Mouse (Mus musculus): ENCODE data around the gene Arid5b.
"Not testable (repeated sequence)": the region's sequence is repeated elsewhere in the genome, so short reads cannot be mapped to it uniquely, and the experiment has no call there.

Gene Arid5b

GRCm38 (mm10) chr10:68110182-68110581, 168.4 kb downstream of the Arid5b start:
- DNase-seq (ENCODE audit: low spot score), result no peak

- DNase-seq (ENCODE audit: low spot score), result no peak
Observed at GRCm38 (mm10) chr10:68109651-68110050, 168.9 kb downstream of the Arid5b start.

- no peak for DNase-seq (ENCODE audit: low spot score)
Observed at GRCm38 (mm10) chr10:68107716-68108115, 170.8 kb downstream of the Arid5b start.

- no peak for DNase-seq (ENCODE audit: low spot score)
Observed at GRCm38 (mm10) chr10:68106351-68106950, 172.1 kb downstream of the Arid5b start.

- no peak for DNase-seq (ENCODE audit: low spot score)
Observed at GRCm38 (mm10) chr10:68104881-68105781, 173.4 kb downstream of the Arid5b start.

GRCm38 (mm10) chr10:68104481-68104880, 174.1 kb downstream of the Arid5b start:
- DNase-seq (ENCODE audit: low spot score), result no peak

- no peak for DNase-seq (ENCODE audit: low spot score)
Observed at GRCm38 (mm10) chr10:68103988-68104387, 174.6 kb downstream of the Arid5b start.

GRCm38 (mm10) chr10:68103078-68103855, 175.3 kb downstream of the Arid5b start:
- DNase-seq (ENCODE audit: low spot score), result no peak

GRCm38 (mm10) chr10:68102566-68102965, 176.0 kb downstream of the Arid5b start:
- no peak for DNase-seq (ENCODE audit: low spot score)

GRCm38 (mm10) chr10:68101251-68101650, 177.3 kb downstream of the Arid5b start:
- DNase-seq (ENCODE audit: low spot score), result no peak

- DNase-seq (ENCODE audit: low spot score), result no peak
Observed at GRCm38 (mm10) chr10:68100506-68100905, 178.0 kb downstream of the Arid5b start.

- not testable (repeated sequence) for DNase-seq (ENCODE audit: low spot score)
Observed at GRCm38 (mm10) chr10:68099801-68100200, 178.7 kb downstream of the Arid5b start.

GRCm38 (mm10) chr10:68097821-68098675, 180.5 kb downstream of the Arid5b start:
- DNase-seq (ENCODE audit: low spot score), result no peak

- DNase-seq (ENCODE audit: low spot score), result no peak
Observed at GRCm38 (mm10) chr10:68096395-68096794, 182.1 kb downstream of the Arid5b start.

GRCm38 (mm10) chr10:68095136-68095535, 183.4 kb downstream of the Arid5b start:
- DNase-seq (ENCODE audit: low spot score), result no peak

GRCm38 (mm10) chr10:68093496-68093895, 185.0 kb downstream of the Arid5b start:
- DNase-seq (ENCODE audit: low spot score), result no peak

- no peak for DNase-seq (ENCODE audit: low spot score)
Observed at GRCm38 (mm10) chr10:68091840-68092239, 186.7 kb downstream of the Arid5b start.

GRCm38 (mm10) chr10:68091011-68091410, 187.5 kb downstream of the Arid5b start:
- no peak for DNase-seq (ENCODE audit: low spot score)

GRCm38 (mm10) chr10:68090544-68090943, 188.0 kb downstream of the Arid5b start:
- no peak for DNase-seq (ENCODE audit: low spot score)

GRCm38 (mm10) chr10:68090197-68090535, 188.4 kb downstream of the Arid5b start:
- peak; percentile 40 for DNase-seq (ENCODE audit: low spot score)

- no peak for DNase-seq (ENCODE audit: low spot score)
Observed at GRCm38 (mm10) chr10:68089435-68090196, 188.9 kb downstream of the Arid5b start.

Data from layer of hippocampus, adult 11-12 months (tissue).